Mouse (Mus musculus) intestine, postnatal 0 days (tissue): Measurements from ENCODE around the gene Mrgprh. TPM values are rescaled to one million over a fixed set of nuclear protein-coding genes. Genes with fewer than 3 reads are reported as not detected.

Experiments
- ATAC-seq: fragments of 200-750 bp; cut with Nextera tagmentation; 2 replicates; pipeline ENCODE4 v1.8.0; 2017; ENCODE audit warnings: mild to moderate bottlenecking, moderate TSS enrichment, moderate library complexity
- H3K27ac ChIP-seq: fragments of 300-500 bp; sonication (generic); 2 replicates; pipeline ENCODE4 v1.5.1; 2014; ENCODE audit warnings: mild to moderate bottlenecking, low read depth, low read length, moderate library complexity
- H3K27me3 ChIP-seq: fragments of 300-500 bp; sonication (generic); replicated peaks from 2 replicates; pipeline ENCODE4 v1.6.1; 2014; ENCODE audit warnings: low read length, mixed read lengths; ENCODE audit not compliant: control insufficient read depth, insufficient read depth
- H3K36me3 ChIP-seq: fragments of 300-500 bp; sonication (generic); 2 replicates; pipeline ENCODE4 v1.6.1; 2014; ENCODE audit warnings: mild to moderate bottlenecking, moderate library complexity; ENCODE audit not compliant: control insufficient read depth, insufficient read depth
- H3K4me1 ChIP-seq: fragments of 300-500 bp; sonication (generic); replicated peaks from 2 replicates; pipeline ENCODE4 v1.6.1; 2014; ENCODE audit warnings: antibody characterized with exemption, low read length, mixed read lengths; ENCODE audit not compliant: control insufficient read depth, insufficient read depth
- H3K4me2 ChIP-seq: fragments of 300-500 bp; sonication (generic); replicated peaks from 2 replicates; pipeline ENCODE4 v1.6.1; 2014; ENCODE audit warnings: low read depth, mild to moderate bottlenecking, moderate library complexity
- H3K4me3 ChIP-seq: fragments of 300-500 bp; sonication (generic); 2 replicates; pipeline ENCODE4 v1.5.1; 2014; ENCODE audit warnings: low read depth, low read length
- H3K9ac ChIP-seq: fragments of 300-500 bp; sonication (generic); 2 replicates; pipeline ENCODE4 v1.6.1; 2014; ENCODE audit warnings: mild to moderate bottlenecking, low read depth, low read length
- H3K9me3 ChIP-seq: fragments of 300-500 bp; sonication (generic); 2 replicates; pipeline ENCODE4 v1.6.1; 2016; ENCODE audit warnings: mixed run types; ENCODE audit not compliant: control insufficient read depth
- CTCF ChIP-seq: sonication (generic); IDR thresholded peaks from 2 replicates; pipeline ENCODE4 v1.5.1; 2016; ENCODE audit warnings: low read depth, mild to moderate bottlenecking, control low read depth, antibody characterized with exemption, moderate library complexity
- WGBS: fragments of 180-500 bp; shearing (Covaris S2); extraction: QIAGEN DNeasy Blood & Tissue Kit; methylation state at CpG from one replicate; pipeline ENCODE4 v1.1.7; 2014; 5-methylcytosine and 5-hydroxymethylcytosine counted together
- polyA plus RNA-seq: library from polyadenylated mRNA; unstranded; fragments of >200 nt; fragmentation: Nextera tagmentation; extraction: Ambion mirVana; gene quantifications from 2 replicates; pipeline ENCODE4 v1.2.1, GENCODE M21; 2015

The Mrgprh gene
- polyA plus RNA-seq, 1 experiment from 2014 or later: not detected

DNA sequence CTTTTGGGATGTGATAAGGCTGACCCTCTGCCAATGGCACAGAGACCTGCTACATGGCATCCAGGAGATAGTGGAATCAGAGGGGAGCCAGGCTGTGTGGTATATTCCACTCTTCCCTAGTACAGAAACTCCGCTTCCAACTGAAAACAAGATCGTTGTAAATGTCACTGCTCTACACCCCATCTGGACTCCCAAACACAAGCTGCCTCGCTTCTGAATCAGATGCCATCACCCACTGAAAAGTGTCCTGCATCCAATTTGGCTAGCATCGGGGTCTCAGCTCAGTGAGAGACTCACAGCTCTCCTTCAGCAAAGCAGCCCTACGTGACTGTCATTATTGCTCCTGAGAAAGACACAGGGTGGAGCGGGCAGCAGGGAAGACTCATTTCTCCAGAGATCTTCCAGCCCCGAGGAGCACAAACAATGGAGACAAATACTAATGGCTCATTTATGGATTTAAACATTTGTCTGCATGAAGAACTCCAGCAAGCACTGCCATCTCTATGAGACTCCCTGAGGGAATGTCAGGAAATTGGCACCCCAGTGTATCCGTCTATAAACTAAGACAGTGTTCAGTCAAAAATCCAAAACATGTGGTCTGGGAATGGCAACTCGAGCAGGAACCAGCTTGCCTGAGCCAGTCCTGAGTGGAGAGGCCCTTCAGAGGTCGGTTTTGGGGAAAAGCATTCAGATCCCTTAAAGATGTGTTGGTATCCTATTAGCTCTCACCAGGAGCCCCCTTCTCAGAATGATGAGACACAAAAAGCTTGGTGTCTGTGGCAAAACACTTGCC is 36.2 kb upstream of the Mrgprh start:
- 63% methylated on average over 10 of the region's 10 CpGs for WGBS
- no peaks in the 10 kb centered on the region for H3K27me3 ChIP-seq
- ATAC-seq: no peak
- TF ChIP-seq CTCF: no peak
- no peaks in the 10 kb centered on the region for H3K4me1 ChIP-seq
- no peak overlapping the region for H3K27ac ChIP-seq
- no peak overlapping the region for H3K4me2 ChIP-seq
- no peak overlapping the region for H3K4me3 ChIP-seq
- no peaks in the 10 kb centered on the region for H3K36me3 ChIP-seq
- H3K9ac ChIP-seq: no peak overlapping the region
- no peaks in the 10 kb centered on the region for H3K9me3 ChIP-seq

DNA sequence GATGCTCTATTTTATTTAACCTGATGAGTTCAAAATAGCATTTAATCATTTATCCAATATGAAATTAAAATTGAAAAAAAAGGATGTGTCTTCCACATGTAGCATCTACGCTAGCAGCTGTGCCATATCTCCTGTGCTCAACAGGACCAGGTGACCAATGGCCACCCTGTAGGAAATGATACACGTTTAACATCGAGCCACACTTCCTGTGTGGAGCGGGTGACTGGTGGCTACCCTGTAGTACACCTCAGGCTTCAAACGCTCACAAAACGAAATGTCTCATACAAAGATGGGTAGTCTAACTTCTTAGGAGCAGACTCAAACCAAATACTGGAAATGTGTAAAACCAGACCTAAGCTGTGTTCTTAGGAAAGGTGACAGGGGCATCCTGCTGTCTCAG is 32.0 kb upstream of the Mrgprh start:
- no peak overlapping the region for H3K4me3 ChIP-seq
- H3K4me2 ChIP-seq: no peak overlapping the region
- WGBS: 85% methylated on average over 6 of the region's 6 CpGs
- no peaks in the 10 kb centered on the region for H3K36me3 ChIP-seq
- H3K4me1 ChIP-seq: no peaks in the 10 kb centered on the region
- no peaks in the 10 kb centered on the region for H3K27me3 ChIP-seq
- no peaks in the 10 kb centered on the region for H3K9me3 ChIP-seq
- TF ChIP-seq CTCF: no peak
- ATAC-seq: no peak
- no peak overlapping the region for H3K27ac ChIP-seq
- no peak overlapping the region for H3K9ac ChIP-seq

DNA sequence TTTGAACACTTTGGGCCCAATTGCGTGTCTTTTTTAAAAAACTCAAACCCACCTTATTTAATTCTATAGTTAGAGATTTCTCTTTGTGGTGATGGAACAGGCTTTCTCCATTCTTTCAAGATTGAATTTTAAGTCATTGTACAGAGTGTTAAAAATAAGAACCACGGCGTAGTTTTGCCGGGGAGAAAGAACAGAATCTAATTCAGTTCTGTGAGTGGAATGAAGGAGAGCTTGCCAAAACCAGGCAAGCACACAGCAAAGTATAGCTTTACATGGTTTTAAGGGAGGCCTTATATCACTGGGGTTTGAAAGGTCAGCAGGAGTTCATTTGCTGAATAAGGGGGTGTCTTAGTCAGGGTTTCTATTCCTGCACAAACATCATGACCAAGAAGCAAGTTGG is 31.3 kb upstream of the Mrgprh start:
- ATAC-seq: no peak
- no peak for TF ChIP-seq CTCF
- Histone ChIP-seq H3K4me2 (no peak overlapping the region), H3K27me3 (no peaks in the 10 kb centered on the region), H3K9ac (no peak overlapping the region), H3K9me3 (no peaks in the 10 kb centered on the region), H3K27ac (no peak overlapping the region), H3K36me3 (no peaks in the 10 kb centered on the region), H3K4me3 (no peak overlapping the region), H3K4me1 (no peaks in the 10 kb centered on the region)
- 76% methylated on average over 4 of the region's 4 CpGs for WGBS

DNA sequence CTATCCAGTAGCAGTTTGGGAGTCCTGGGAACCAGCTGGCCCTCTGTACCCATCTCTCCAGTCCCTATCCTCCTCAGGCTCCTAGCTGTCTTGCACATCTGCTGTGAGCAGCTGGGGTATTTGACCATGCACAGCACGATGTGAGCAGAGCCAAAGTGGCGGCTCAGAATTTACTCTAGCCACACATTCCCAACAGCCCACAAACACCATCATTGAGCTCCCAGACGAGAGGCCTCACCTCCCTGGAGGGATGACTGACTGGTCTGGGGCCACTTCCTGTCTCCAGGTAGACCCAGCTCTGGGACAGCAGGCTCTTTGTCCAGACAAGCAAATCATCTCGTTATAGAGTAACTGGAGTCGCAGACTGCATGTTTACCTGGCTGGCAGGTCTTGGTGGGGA is 30.0 kb upstream of the Mrgprh start:
- Histone ChIP-seq H3K9me3 (no peaks in the 10 kb centered on the region), H3K27me3 (no peaks in the 10 kb centered on the region), H3K4me2 (no peak overlapping the region), H3K4me3 (no peak overlapping the region), H3K9ac (no peak overlapping the region), H3K36me3 (no peaks in the 10 kb centered on the region), H3K27ac (no peak overlapping the region), H3K4me1 (no peaks in the 10 kb centered on the region)
- TF ChIP-seq CTCF: no peak
- WGBS: 26% methylated on average over 5 of the region's 5 CpGs
- no peak for ATAC-seq

DNA sequence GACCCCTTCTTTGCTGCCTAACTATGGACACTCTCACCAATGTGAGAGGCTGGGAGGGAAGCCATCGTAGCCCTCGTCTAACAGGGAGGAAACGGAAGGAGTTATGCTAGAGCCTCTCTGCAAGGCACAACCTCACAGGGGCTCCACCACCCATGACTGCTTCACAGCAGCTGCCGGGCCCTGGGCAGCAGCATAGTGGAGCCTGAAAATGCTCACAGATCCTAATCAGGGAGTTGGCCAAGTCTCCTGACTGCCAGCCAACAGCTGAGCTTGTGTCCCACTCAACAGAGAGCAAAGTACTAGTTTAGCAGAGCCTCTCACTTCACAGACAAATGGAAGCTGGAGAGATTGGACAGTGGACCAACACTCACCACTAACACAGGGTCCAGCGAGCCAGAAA is 29.4 kb upstream of the Mrgprh start:
- Histone ChIP-seq H3K9ac (no peak overlapping the region), H3K4me3 (no peak overlapping the region), H3K4me1 (no peaks in the 10 kb centered on the region), H3K9me3 (no peaks in the 10 kb centered on the region), H3K27ac (no peak overlapping the region), H3K36me3 (no peaks in the 10 kb centered on the region), H3K27me3 (no peaks in the 10 kb centered on the region), H3K4me2 (no peak overlapping the region)
- WGBS: 71% methylated on average over 5 of the region's 5 CpGs
- TF ChIP-seq CTCF: no peak
- no peak for ATAC-seq

DNA sequence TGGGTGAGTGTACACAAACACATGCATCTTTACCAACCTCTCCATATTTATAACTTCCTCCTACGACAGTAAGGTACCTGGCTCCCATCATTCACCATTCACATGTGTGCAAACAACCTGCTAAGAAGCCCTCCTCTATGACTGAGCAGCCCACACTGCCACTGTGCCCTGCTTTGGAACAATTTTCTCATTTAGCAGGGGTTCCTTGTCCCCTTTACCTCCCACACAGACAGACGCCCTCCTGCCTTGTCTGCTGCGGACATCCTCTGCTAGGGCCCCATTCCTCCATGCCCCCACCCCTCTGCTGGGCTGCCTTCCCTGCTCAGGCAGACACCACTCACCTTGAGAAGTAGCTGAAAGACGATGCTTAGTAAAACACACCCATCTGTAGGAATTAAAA is 28.1 kb upstream of the Mrgprh start:
- Histone ChIP-seq H3K4me1 (no peaks in the 10 kb centered on the region), H3K4me3 (no peak overlapping the region), H3K9me3 (no peaks in the 10 kb centered on the region), H3K4me2 (no peak overlapping the region), H3K27ac (no peak overlapping the region), H3K9ac (no peak overlapping the region), H3K27me3 (no peaks in the 10 kb centered on the region), H3K36me3 (no peaks in the 10 kb centered on the region)
- 57% methylated on average over 4 of the region's 4 CpGs for WGBS
- ATAC-seq: no peak
- no peak for TF ChIP-seq CTCF
